Mouse (Mus musculus) hindbrain, embryonic 14.5 days (tissue): ENCODE measurements at regions not wholly inside any gene's neighbourhood (a gene's known extent, or its start where the extent isn't known, plus 50 kb on each side); places are given as distances from the start of the nearest gene placed in this dataset.
"Not testable (repeated sequence)": the region's sequence is repeated elsewhere in the genome, so short reads cannot be mapped to it uniquely, and the experiment has no call there.

ENCODE experiments used
- ATAC-seq: fragments of 200-750 bp; cut with Nextera tagmentation; 2 replicates; pipeline ENCODE4 v1.8.0; 2017; ENCODE audit warnings: moderate number of reproducible peaks, mild to moderate bottlenecking, moderate TSS enrichment, moderate library complexity; ENCODE audit not compliant: low FRiP score
- DNase-seq: peaks from one replicate; pipeline ENCODE4 v3.0.0-alpha.2; 2015; ENCODE audit warnings: low spot score
- H3K27ac ChIP-seq: fragments of 300-500 bp; sonication (generic); 2 replicates; pipeline ENCODE4 v1.5.1; 2014; ENCODE audit warnings: mild to moderate bottlenecking, moderate library complexity
- H3K27me3 ChIP-seq: fragments of 300-500 bp; sonication (generic); 2 replicates; pipeline ENCODE4 v1.6.1; 2014; ENCODE audit warnings: mild to moderate bottlenecking, low read length, mixed read lengths; ENCODE audit not compliant: control insufficient read depth, insufficient read depth
- H3K36me3 ChIP-seq: fragments of 300-500 bp; sonication (generic); replicated peaks from 2 replicates; pipeline ENCODE4 v1.6.1; 2014; ENCODE audit not compliant: control insufficient read depth, insufficient read depth
- H3K4me1 ChIP-seq: fragments of 300-500 bp; sonication (generic); replicated peaks from 2 replicates; pipeline ENCODE4 v1.6.1; 2014; ENCODE audit warnings: antibody characterized with exemption, low read length, mixed read lengths; ENCODE audit not compliant: control insufficient read depth, insufficient read depth
- H3K4me2 ChIP-seq: fragments of 300-500 bp; sonication (generic); replicated peaks from 2 replicates; pipeline ENCODE4 v1.6.1; 2014; ENCODE audit warnings: mild to moderate bottlenecking, moderate library complexity
- H3K4me3 ChIP-seq: fragments of 300-500 bp; sonication (generic); replicated peaks from 2 replicates; pipeline ENCODE4 v1.5.1; 2014; ENCODE audit warnings: mild to moderate bottlenecking, low read length
- H3K9ac ChIP-seq: fragments of 300-500 bp; sonication (generic); 2 replicates; pipeline ENCODE4 v1.6.1; 2014
- H3K9me3 ChIP-seq: fragments of 300-500 bp; sonication (generic); 2 replicates; pipeline ENCODE4 v1.6.1; 2016; ENCODE audit warnings: low read length; ENCODE audit not compliant: control insufficient read depth
- WGBS: fragments of 180-500 bp; shearing (Covaris S2); extraction: QIAGEN DNeasy Blood & Tissue Kit; methylation state at CpG from one replicate; pipeline ENCODE4 v1.1.7; 2014; 5-methylcytosine and 5-hydroxymethylcytosine counted together

DNA sequence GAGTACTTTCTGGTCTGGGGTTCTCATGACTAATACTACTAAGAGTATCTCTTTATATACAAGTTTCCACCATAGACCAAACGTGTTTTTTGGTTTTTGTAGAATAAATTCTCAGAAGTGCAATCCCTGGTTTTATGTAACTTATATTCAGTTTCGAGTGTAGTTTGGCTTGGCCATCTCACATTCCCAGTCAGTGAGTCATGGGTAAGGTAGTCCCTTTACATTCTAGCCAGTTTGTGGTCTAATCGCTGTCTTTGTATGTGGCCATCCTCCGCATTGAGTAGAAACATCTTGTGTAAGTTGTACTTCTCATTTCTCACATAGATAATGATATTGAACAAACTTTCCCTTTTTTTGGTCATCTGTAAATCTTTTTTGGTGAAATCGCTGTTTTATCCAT, 88.3 kb downstream of the Anxa5 start:
- no peaks in the 10 kb centered on the region for H3K36me3 ChIP-seq
- H3K4me2 ChIP-seq: no peak overlapping the region
- no peak overlapping the region for H3K27ac ChIP-seq
- DNase-seq (no peak), ATAC-seq (no peak)
- no peak overlapping the region for H3K9ac ChIP-seq
- WGBS: 92% methylated on average over 5 of the region's 5 CpGs
- no peaks in the 10 kb centered on the region for H3K9me3 ChIP-seq
- no peak overlapping the region for H3K4me3 ChIP-seq
- no peaks in the 10 kb centered on the region for H3K27me3 ChIP-seq
- no peaks in the 10 kb centered on the region for H3K4me1 ChIP-seq

DNA sequence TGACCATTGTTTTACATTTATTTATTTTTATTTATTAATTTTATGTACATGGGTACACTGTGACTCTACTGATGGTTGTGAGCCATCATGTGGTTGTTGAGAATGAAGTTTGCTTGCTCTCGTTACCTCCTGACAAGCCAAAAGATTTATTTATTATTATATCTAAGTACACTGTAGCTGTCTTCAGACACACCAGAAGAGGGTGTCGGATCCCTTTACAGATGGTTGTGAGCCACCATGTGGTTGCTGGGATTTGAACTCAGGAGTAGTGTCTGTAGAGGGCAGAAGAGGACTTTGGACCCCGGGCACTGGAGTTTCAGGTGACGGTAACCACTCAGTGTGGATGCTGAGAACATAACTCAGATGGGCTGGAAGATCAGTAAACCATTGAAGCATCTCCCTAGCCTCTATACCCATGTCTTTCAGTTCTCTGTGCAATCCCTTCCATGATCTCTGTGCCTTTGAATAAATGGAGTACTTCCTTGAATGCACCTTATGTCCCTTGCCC, 92.2 kb downstream of the Anxa5 start:
- Histone ChIP-seq H3K27me3 (no peaks in the 10 kb centered on the region), H3K4me1 (no peaks in the 10 kb centered on the region), H3K27ac (no peak overlapping the region), H3K4me2 (no peak overlapping the region), H3K9me3 (no peaks in the 10 kb centered on the region), H3K36me3 (no peaks in the 10 kb centered on the region), H3K4me3 (no peak overlapping the region), H3K9ac (no peak overlapping the region)
- no peak for ATAC-seq
- 95% methylated on average over 4 of the region's 4 CpGs for WGBS
- DNase-seq: no peak

DNA sequence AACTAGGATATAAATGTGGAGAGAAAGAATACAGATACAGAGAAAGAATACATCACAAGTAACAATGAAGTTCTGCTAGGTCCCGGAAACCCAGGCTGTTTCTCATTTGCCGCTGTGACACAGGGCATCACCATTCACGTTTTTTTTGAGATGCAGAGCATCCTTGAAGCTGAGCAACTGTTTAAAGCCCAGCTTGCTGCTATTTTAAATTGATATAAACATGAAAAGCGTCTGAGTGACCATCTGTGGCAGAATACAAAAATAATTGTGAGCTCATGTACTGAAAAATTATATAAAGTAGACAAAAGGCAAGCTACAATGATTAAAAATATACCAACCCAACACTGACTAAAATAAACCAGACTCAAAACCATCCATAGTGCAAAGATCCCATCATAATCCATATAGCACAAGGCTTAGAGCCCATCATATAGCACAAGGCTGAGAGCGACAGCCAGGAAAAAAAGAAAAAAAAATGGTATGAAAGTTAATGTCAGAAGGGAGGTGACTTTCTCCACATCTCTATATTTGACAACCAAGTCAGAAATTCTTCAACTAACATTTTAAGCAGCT, 94.0 kb downstream of the Anxa5 start:
- Histone ChIP-seq H3K27me3 (no peaks in the 10 kb centered on the region), H3K36me3 (no peaks in the 10 kb centered on the region), H3K9ac (no peak overlapping the region), H3K4me1 (no peaks in the 10 kb centered on the region), H3K9me3 (no peaks in the 10 kb centered on the region), H3K27ac (no peak overlapping the region), H3K4me3 (no peak overlapping the region), H3K4me2 (no peak overlapping the region)
- 83% methylated on average over 5 of the region's 5 CpGs for WGBS
- ATAC-seq: no peak
- no peak for DNase-seq

DNA sequence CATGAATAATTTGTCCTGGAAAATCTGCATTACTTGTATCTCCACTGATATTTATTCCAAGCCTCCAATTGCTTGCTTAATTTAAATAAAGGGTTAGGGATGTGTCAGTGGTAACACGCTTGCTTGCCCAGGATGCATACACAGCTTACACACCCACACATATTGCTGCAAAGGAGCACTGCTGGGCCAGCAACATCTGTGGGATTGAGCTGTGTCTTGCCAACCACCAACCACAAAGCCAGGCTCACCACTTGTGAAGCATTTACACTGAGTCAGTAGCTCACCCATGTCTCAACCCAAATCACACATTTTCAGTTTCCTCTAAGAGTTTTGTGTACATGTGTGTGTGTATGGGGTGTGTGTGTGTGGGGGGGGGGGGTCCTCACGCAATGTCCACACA, 100.0 kb downstream of the Anxa5 start:
- H3K4me3 ChIP-seq: no peak overlapping the region
- DNase-seq (no peak), ATAC-seq (no peak)
- no peaks in the 10 kb centered on the region for H3K36me3 ChIP-seq
- H3K27me3 ChIP-seq: no peaks in the 10 kb centered on the region
- no peak overlapping the region for H3K4me2 ChIP-seq
- no peaks in the 10 kb centered on the region for H3K9me3 ChIP-seq
- no peak overlapping the region for H3K27ac ChIP-seq
- H3K4me1 ChIP-seq: no peaks in the 10 kb centered on the region
- no peak overlapping the region for H3K9ac ChIP-seq
- 75% methylated on average over 2 of the region's 2 CpGs for WGBS

- H3K27ac ChIP-seq: no peak overlapping the region
- no peak for DNase-seq
- H3K9me3 ChIP-seq: no peaks in the 10 kb centered on the region
- WGBS: 71% methylated on average over 5 of the region's 5 CpGs
- no peaks in the 10 kb centered on the region for H3K36me3 ChIP-seq
- H3K4me2 ChIP-seq: no peak overlapping the region
- no peak overlapping the region for H3K9ac ChIP-seq
- no peaks in the 10 kb centered on the region for H3K4me1 ChIP-seq
- H3K4me3 ChIP-seq: no peak overlapping the region
- ATAC-seq: no peak
- H3K27me3 ChIP-seq: no peaks in the 10 kb centered on the region
Measured at GRCm38 (mm10) chr3:36374939-36375338, 100.8 kb downstream of the Anxa5 start.

- H3K36me3 ChIP-seq: no peaks in the 10 kb centered on the region
- no peak for ATAC-seq
- no peak for DNase-seq
- H3K4me1 ChIP-seq: no peaks in the 10 kb centered on the region
- no peak overlapping the region for H3K4me2 ChIP-seq
- H3K9ac ChIP-seq: no peak overlapping the region
- H3K9me3 ChIP-seq: no peaks in the 10 kb centered on the region
- H3K4me3 ChIP-seq: no peak overlapping the region
- H3K27me3 ChIP-seq: no peaks in the 10 kb centered on the region
- 87% methylated on average over 6 of the region's 6 CpGs for WGBS
- H3K27ac ChIP-seq: no peak overlapping the region
Measured at GRCm38 (mm10) chr3:36360933-36361332, 114.8 kb downstream of the Anxa5 start.

GRCm38 (mm10) chr3:36354201-36354600, 121.5 kb downstream of the Anxa5 start:
- H3K4me1 ChIP-seq, ATAC-seq, DNase-seq, H3K27me3 ChIP-seq, H3K36me3 ChIP-seq, H3K9ac ChIP-seq, H3K4me2 ChIP-seq, H3K9me3 ChIP-seq, H3K4me3 ChIP-seq, H3K27ac ChIP-seq: not testable (repeated sequence)
- WGBS: 91% methylated on average over 3 of the region's 3 CpGs

GRCm38 (mm10) chr3:36352032-36352742, 123.5 kb downstream of the Anxa5 start:
- peak overlapping the region; percentile 0; the same call in 1 of the 2 replicates for H3K27ac ChIP-seq
- ATAC-seq: peak; percentile 74

GRCm38 (mm10) chr3:36349073-36349472, 126.6 kb downstream of the Anxa5 start:
- Histone ChIP-seq H3K9me3 (no peaks in the 10 kb centered on the region), H3K4me2 (no peak overlapping the region), H3K27me3 (no peaks in the 10 kb centered on the region), H3K4me3 (no peak overlapping the region), H3K36me3 (no peaks in the 10 kb centered on the region), H3K27ac (no peak overlapping the region), H3K4me1 (no peaks in the 10 kb centered on the region), H3K9ac (no peak overlapping the region)
- DNase-seq (no peak), ATAC-seq (no peak)
- 88% methylated on average over 4 of the region's 4 CpGs for WGBS

More at GRCm38 (mm10) chr3:36352032-36352742, 123.5 kb downstream of the Anxa5 start:
- Histone ChIP-seq H3K4me1 (no peaks in the 10 kb centered on the region), H3K9ac (no peak overlapping the region), H3K4me2 (no peak overlapping the region), H3K9me3 (no peaks in the 10 kb centered on the region), H3K4me3 (no peak overlapping the region), H3K27me3 (no peaks in the 10 kb centered on the region), H3K36me3 (no peaks in the 10 kb centered on the region)
- no peak for DNase-seq
- 33% methylated on average over 4 of the region's 4 CpGs for WGBS
